Mouse (Mus musculus): ENCODE measurements around the gene Atp5j2. TPM values are rescaled to one million over a fixed set of nuclear protein-coding genes. Genes with fewer than 3 reads are reported as not detected.

The Atp5j2 gene
- polyA plus RNA-seq, 1 experiment from 2014 or later: 710 TPM

GRCm38 (mm10) chr5:145190875-145191798 lies 725 bp downstream of the Atp5j2 start:
- H3K9me3 ChIP-seq: no peaks in the 10 kb centered on the region
- peak overlapping the region; percentile 96 for H3K9ac ChIP-seq
- under 1% methylated on average over 41 of the region's 41 CpGs for WGBS
- H3K27ac ChIP-seq: peak overlapping the region; percentile 90
- H3K27me3 ChIP-seq: no peaks in the 10 kb centered on the region
- peak; percentile 88 for ATAC-seq (ENCODE audit: low FRiP score)
- peaks cover 48% of the 10 kb centered on the region for H3K36me3 ChIP-seq
- H3K4me3 ChIP-seq: peak overlapping the region; percentile 90
- H3K4me2 ChIP-seq: peak overlapping the region; percentile 87
- H3K4me1 ChIP-seq (replicated peaks): peaks cover 23% of the 10 kb centered on the region

- WGBS: 56% methylated on average over 5 of the region's 5 CpGs
- peaks cover 48% of the 10 kb centered on the region for H3K36me3 ChIP-seq
- no peak for ATAC-seq (ENCODE audit: low FRiP score)
- H3K4me2 ChIP-seq: peak overlapping the region; percentile 87
- H3K27me3 ChIP-seq: no peaks in the 10 kb centered on the region
- H3K27ac ChIP-seq: peak overlapping the region; percentile 90; the same call in 1 of the 2 replicates
- peak overlapping the region; percentile 90 for H3K4me3 ChIP-seq
- peaks cover 23% of the 10 kb centered on the region for H3K4me1 ChIP-seq (replicated peaks)
- peak overlapping the region; percentile 96 for H3K9ac ChIP-seq
- H3K9me3 ChIP-seq: no peaks in the 10 kb centered on the region
These were observed 1.5 kb downstream of the Atp5j2 start for GRCm38 (mm10) chr5:145190373-145190772.

GRCm38 (mm10) chr5:145189416-145189815 lies 2.4 kb downstream of the Atp5j2 start:
- H3K27ac ChIP-seq: no peak overlapping the region
- H3K4me3 ChIP-seq: no peak overlapping the region
- no peak overlapping the region for H3K9ac ChIP-seq
- 95% methylated on average over 6 of the region's 6 CpGs for WGBS
- no peaks in the 10 kb centered on the region for H3K27me3 ChIP-seq
- H3K9me3 ChIP-seq: no peaks in the 10 kb centered on the region
- H3K4me1 ChIP-seq (replicated peaks): peaks cover 23% of the 10 kb centered on the region
- ATAC-seq (ENCODE audit: low FRiP score): no peak
- peaks cover 46% of the 10 kb centered on the region for H3K36me3 ChIP-seq
- no peak overlapping the region for H3K4me2 ChIP-seq

DNA sequence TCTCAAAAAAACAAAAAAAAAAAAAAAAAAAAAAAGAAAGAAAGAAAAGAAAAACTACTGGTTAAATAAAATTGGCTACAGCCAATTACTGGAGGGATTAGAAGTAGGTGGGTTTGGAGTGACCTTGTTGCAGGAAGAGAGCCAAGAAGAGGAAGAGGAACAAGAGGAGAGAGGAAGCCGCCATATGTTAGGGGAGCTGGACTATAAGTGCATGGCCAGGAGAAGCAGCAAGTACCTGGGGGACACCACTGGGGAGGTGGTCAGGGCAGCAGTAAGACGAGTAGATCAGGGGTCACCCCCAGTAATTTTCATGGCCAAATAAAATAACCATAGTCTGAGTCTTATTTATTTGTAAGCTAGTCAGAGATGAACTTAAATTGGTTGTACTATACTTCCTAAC lies 6.6 kb downstream of the Atp5j2 start:
- 98% methylated on average over 2 of the region's 2 CpGs for WGBS
- Histone ChIP-seq H3K4me3 (no peak overlapping the region), H3K36me3 (peaks cover 78% of the 10 kb centered on the region), H3K4me2 (no peak overlapping the region), H3K4me1 (replicated peaks) (peaks cover 16% of the 10 kb centered on the region), H3K9ac (no peak overlapping the region), H3K9me3 (no peaks in the 10 kb centered on the region), H3K27me3 (no peaks in the 10 kb centered on the region), H3K27ac (no peak overlapping the region)
- ATAC-seq (ENCODE audit: low FRiP score): no peak

DNA sequence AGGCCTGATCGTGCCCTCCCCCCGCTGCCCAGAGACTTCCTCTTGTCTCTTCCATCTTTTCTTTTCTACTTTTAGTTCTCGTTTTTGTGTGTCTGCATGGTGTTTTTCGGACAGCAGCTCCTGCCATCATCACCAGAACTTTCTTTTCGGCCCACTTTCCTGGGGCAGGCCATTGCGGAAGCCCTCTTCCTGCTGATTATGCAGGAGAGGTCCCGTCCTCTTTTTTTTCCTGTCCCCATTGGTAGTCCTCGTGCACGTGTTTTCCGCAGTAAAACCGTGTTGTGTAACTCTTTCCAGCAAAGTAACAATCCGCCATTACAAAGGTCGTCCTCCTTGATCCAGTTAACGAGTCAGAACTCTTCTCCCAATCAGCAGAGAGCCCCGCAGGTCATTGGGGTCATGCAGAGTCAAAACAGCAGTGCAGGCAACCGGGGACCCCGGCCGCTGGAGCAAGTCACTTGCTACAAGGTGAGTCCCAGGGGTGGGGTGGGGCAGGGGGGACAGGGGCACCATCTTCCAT lies 13.3 kb downstream of the Atp5j2 start:
- H3K4me3 ChIP-seq: no peak overlapping the region
- H3K4me2 ChIP-seq: no peak overlapping the region
- no peak for ATAC-seq (ENCODE audit: low FRiP score)
- H3K27ac ChIP-seq: no peak overlapping the region
- H3K36me3 ChIP-seq: peaks cover 99% of the 10 kb centered on the region
- H3K9ac ChIP-seq: no peak overlapping the region
- no peaks in the 10 kb centered on the region for H3K9me3 ChIP-seq
- 90% methylated on average over 18 of the region's 18 CpGs for WGBS
- no peaks in the 10 kb centered on the region for H3K27me3 ChIP-seq
- H3K4me1 ChIP-seq (replicated peaks): no peaks in the 10 kb centered on the region

- 1% methylated on average over 23 of the region's 28 CpGs for WGBS
- H3K36me3 ChIP-seq: peaks cover 50% of the 10 kb centered on the region
These were observed 24.6 kb downstream of the Atp5j2 start for GRCm38 (mm10) chr5:145167306-145167661.

DNA sequence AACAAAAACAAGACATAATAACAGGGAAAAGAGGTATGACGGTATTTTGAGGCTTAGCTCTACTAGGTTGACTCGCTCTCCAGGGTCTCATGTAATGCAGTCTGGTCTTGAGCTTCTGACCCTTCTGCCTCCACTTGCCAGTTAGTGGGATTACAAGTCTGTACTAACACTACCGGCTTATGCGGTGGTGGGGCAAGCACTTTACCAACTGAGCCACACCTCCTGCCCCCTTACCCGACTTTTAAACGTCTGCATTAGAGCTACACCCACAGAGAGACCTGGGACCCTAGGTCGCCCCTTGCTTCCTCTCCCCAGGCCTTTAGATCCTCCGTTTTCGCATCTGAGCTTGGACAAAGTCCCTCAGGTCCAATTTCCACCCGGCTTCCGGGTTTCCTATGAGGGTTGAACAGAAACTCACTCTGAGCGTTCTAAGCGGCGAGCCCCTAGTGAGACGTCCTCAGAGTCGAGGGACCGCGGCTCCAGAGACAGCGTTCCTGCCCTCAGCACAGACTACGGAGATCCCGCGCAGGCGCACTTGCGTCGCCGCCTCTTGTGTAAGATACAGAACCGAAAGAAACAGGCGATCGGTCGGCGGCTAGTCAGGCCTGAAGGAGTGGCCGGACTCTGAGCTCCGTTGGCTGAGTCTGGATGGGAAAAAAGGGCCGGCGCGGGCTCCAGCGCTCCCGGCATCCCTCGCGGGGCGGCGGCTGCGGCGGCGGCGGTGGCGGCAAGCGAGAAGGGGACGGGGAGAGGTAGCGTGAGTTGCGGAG lies 25.1 kb downstream of the Atp5j2 start, which contains the start of the genes Ptcd1 and Cpsf4:
Ptcd1 (minus strand) TSS at position 573 of the 770 bp plus-strand sequence.
Cpsf4 (plus strand) TSS at position 678 of the 770 bp plus-strand sequence.
- peaks cover 49% of the 10 kb centered on the region for H3K36me3 ChIP-seq
- H3K9me3 ChIP-seq: no peaks in the 10 kb centered on the region
- no peaks in the 10 kb centered on the region for H3K27me3 ChIP-seq
- WGBS: under 1% methylated on average over 51 of the region's 51 CpGs
- peak within 1 kb of the TSS; percentile 80 for H3K27ac ChIP-seq
- ATAC-seq (ENCODE audit: low FRiP score): peak; percentile 96
- H3K4me1 ChIP-seq (replicated peaks): peaks cover 46% of the 10 kb centered on the region
- peak within 1 kb of the TSS; percentile 95 for H3K4me2 ChIP-seq
- H3K9ac ChIP-seq: peak within 1 kb of the TSS; percentile 91
- H3K4me3 ChIP-seq: peak within 1 kb of the TSS; percentile 93

More at GRCm38 (mm10) chr5:145167306-145167661, 24.6 kb downstream of the Atp5j2 start:
- H3K27ac ChIP-seq: peak overlapping the region; percentile 80
- peaks cover 46% of the 10 kb centered on the region for H3K4me1 ChIP-seq (replicated peaks)
- peak; percentile 77 for ATAC-seq (ENCODE audit: low FRiP score)
- H3K27me3 ChIP-seq: no peaks in the 10 kb centered on the region
- no peaks in the 10 kb centered on the region for H3K9me3 ChIP-seq
- peak overlapping the region; percentile 95 for H3K4me2 ChIP-seq
- H3K4me3 ChIP-seq: peak overlapping the region; percentile 93
- peak overlapping the region; percentile 91 for H3K9ac ChIP-seq

DNA sequence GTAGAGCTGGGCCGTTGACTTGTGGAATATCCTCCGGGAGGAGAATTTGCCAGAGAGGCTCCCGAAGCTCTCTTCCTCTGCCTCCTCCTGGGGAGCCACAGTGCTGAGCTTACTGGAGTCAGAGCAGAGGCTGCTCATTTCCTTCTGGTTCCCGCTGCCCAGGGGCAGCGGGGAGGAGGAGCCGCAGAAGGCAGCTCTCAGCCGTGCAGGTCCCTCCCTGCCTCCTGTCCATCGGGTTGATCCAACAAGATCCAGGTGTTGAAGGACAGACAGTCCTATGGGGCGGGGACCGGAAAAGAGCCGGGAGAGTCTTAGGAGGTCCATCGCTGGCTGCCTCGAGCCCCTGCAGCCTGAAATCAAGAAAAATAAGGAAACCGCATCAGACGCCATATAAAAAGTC lies 26.7 kb downstream of the Atp5j2 start:
- H3K4me2 ChIP-seq: no peak overlapping the region
- H3K27me3 ChIP-seq: no peaks in the 10 kb centered on the region
- no peak overlapping the region for H3K4me3 ChIP-seq
- no peaks in the 10 kb centered on the region for H3K9me3 ChIP-seq
- peaks cover 50% of the 10 kb centered on the region for H3K36me3 ChIP-seq
- H3K27ac ChIP-seq: no peak overlapping the region
- WGBS: 90% methylated on average over 15 of the region's 15 CpGs
- peaks cover 46% of the 10 kb centered on the region for H3K4me1 ChIP-seq (replicated peaks)
- no peak for ATAC-seq (ENCODE audit: low FRiP score)
- no peak overlapping the region for H3K9ac ChIP-seq

DNA sequence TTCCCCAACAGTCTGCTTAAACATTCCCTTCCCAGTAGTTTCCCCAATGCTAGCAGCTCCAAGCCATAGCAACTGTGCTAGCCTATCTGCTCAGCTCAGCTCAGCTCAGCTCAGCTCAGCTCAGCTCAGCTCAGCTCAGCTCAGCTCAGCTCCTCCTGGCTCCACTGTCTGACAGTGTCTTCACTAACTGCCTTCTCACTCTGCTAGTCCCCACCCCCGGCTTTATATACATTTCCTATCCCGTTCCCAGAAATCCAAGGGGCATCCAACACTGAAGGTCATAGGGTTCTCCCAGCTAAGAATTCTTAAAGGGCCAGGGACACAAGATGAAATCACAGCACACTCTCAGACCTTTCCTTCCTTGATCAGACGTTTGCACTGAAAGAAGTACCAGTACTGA lies 27.2 kb downstream of the Atp5j2 start:
- Histone ChIP-seq H3K4me3 (no peak overlapping the region), H3K9ac (no peak overlapping the region), H3K9me3 (no peaks in the 10 kb centered on the region), H3K4me2 (no peak overlapping the region), H3K36me3 (peaks cover 52% of the 10 kb centered on the region), H3K27me3 (no peaks in the 10 kb centered on the region), H3K4me1 (replicated peaks) (peaks cover 46% of the 10 kb centered on the region), H3K27ac (no peak overlapping the region)
- WGBS: 73% methylated on average over 3 of the region's 3 CpGs
- no peak for ATAC-seq (ENCODE audit: low FRiP score)

DNA sequence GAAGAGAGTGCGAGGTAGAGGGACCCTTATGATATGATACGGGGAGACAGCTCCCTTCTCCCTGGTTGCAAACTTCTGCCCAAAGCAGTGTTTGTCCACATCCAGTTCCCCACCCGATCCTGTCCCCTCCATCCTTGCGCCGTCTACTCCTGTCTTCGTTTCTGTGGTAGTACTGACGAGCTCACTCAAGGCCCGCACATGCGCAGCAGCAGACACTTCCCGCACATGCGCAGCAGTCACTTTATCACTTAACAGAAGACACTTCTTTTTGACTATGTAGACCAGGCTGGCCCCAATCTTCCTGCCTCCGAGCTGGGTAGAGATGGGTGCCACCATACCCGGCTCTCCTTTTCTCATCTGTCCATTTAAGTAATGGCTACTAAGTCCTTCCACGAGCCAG lies 30.5 kb downstream of the Atp5j2 start:
- H3K4me1 ChIP-seq (replicated peaks): peaks cover 25% of the 10 kb centered on the region
- no peak overlapping the region for H3K27ac ChIP-seq
- 96% methylated on average over 14 of the region's 14 CpGs for WGBS
- H3K9ac ChIP-seq: no peak overlapping the region
- no peak for ATAC-seq (ENCODE audit: low FRiP score)
- no peaks in the 10 kb centered on the region for H3K9me3 ChIP-seq
- no peak overlapping the region for H3K4me2 ChIP-seq
- no peaks in the 10 kb centered on the region for H3K27me3 ChIP-seq
- H3K36me3 ChIP-seq: peaks cover 81% of the 10 kb centered on the region
- no peak overlapping the region for H3K4me3 ChIP-seq

DNA sequence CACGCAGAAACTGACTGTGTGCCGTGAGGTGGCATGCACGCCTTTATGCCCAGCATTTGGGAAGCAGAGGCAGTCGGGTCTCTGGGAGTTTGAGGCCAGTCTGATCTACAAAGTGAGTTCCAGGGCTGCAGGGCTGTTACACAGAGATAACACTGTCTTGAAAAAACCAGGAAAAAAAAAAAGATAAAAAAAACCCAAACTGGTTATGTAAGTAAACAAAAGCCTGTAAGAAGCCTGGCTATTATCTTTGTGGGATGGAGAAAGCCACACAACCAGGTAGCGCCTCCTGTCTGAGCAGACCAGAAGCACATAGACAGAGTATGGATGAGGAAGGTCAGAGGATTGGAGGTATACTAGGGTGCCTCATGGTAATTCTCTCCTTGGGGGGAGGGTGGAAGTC lies 39.2 kb downstream of the Atp5j2 start:
- Histone ChIP-seq H3K4me1 (replicated peaks) (no peaks in the 10 kb centered on the region), H3K4me3 (no peak overlapping the region), H3K27me3 (no peaks in the 10 kb centered on the region), H3K36me3 (peaks cover 92% of the 10 kb centered on the region), H3K9ac (no peak overlapping the region), H3K4me2 (no peak overlapping the region), H3K9me3 (no peaks in the 10 kb centered on the region), H3K27ac (no peak overlapping the region)
- ATAC-seq (ENCODE audit: low FRiP score): no peak
- WGBS: 96% methylated on average over 5 of the region's 5 CpGs

DNA sequence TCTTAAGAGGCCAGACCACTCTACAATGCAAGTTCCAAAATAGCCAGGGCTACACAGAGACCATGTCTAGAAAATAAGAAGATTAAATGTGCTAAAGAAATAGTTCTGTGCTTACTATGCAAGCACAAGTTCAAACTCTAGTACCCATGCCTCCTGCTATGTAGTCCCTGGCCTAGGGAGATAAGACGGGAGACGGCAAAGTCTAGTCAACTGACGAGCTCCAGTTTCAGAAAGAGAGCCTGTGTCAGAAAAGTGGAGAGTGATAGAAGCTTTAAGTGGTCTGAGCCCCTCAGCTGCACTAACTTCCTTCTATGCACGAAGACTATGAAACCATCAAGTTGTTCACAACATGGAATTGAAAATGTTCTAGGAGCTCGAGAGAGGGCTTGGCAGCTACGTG lies 42.6 kb downstream of the Atp5j2 start:
- Histone ChIP-seq H3K27me3 (no peaks in the 10 kb centered on the region), H3K4me3 (no peak overlapping the region), H3K4me2 (no peak overlapping the region), H3K9me3 (no peaks in the 10 kb centered on the region), H3K9ac (no peak overlapping the region), H3K36me3 (peaks cover 99% of the 10 kb centered on the region), H3K27ac (no peak overlapping the region), H3K4me1 (replicated peaks) (no peaks in the 10 kb centered on the region)
- WGBS: 95% methylated on average over 6 of the region's 6 CpGs
- ATAC-seq (ENCODE audit: low FRiP score): no peak
